Mouse (Mus musculus) cortical plate, adult 2 months (tissue): Measurements from ENCODE around the gene Adap2.

ENCODE experiments used
- CTCF ChIP-seq: fragments of 200-500 bp; IDR thresholded peaks from 2 replicates; pipeline ENCODE4 v1.5.1; 2011; ENCODE audit warnings: mild to moderate bottlenecking, control low read depth, low read length; ENCODE audit not compliant: insufficient read depth; ENCODE audit errors: extremely low read depth
- POLR2A ChIP-seq: fragments of 200-500 bp; IDR thresholded peaks from 2 replicates; pipeline ENCODE4 v1.6.1; 2011; ENCODE audit warnings: mild to moderate bottlenecking, low read length, control low read depth; ENCODE audit not compliant: insufficient read depth; ENCODE audit errors: extremely low read depth

DNA sequence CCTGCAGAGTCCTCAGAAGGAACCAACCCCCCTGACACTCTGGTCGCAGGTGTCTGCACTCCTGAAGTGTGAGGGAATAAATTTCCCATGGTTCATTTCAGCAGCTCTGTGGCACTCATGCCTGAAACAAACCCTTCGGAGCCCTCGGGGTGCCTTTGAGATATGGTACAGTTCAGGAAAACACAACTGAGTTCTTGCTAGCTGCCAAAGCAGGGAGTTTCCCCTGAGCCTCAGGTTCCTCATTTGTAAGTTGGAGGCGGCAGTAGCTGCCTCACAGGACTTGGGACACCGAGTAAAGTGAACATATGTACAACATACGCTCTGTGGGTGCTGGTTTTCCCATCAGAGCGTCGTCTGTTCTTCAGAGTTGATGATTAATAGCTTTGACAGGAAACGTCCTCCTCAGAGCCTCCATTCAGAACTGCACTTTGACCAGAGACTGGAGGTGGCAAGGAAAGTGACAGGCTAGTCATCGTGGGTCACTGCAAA is 8.1 kb upstream of the Adap2 start:
- TF ChIP-seq CTCF (no peak), POLR2A (no peak)
